Mouse (Mus musculus) thymus, adult 2 months (tissue): Measurements from ENCODE around the gene Stk40. TPM values are rescaled to one million over a fixed set of nuclear protein-coding genes. Genes with fewer than 3 reads are reported as not detected.

Experiments used
- DNase-seq: peaks from one replicate; pipeline ENCODE4 v3.0.0; 2021
- H3K27ac ChIP-seq: fragments of 200-500 bp; 2 replicates; pipeline ENCODE4 v1.5.1; 2012; ENCODE audit warnings: low read length, control low read depth; ENCODE audit not compliant: control insufficient read depth, insufficient read depth
- H3K27me3 ChIP-seq: fragments of 200-500 bp; 2 replicates; pipeline ENCODE4 v1.6.1; 2012; ENCODE audit warnings: mild to moderate bottlenecking, low read length, moderate library complexity, mixed read lengths; ENCODE audit not compliant: control insufficient read depth, insufficient read depth
- H3K36me3 ChIP-seq: fragments of 200-500 bp; 2 replicates; pipeline ENCODE4 v1.6.1; 2012; ENCODE audit warnings: mild to moderate bottlenecking, low read length, moderate library complexity; ENCODE audit not compliant: control insufficient read depth, insufficient read depth
- H3K4me1 ChIP-seq: fragments of 200-500 bp; replicated peaks from 2 replicates; pipeline ENCODE4 v1.6.1; 2012; ENCODE audit warnings: low read length; ENCODE audit not compliant: control insufficient read depth, insufficient read depth
- H3K4me3 ChIP-seq: fragments of 200-500 bp; 2 replicates; pipeline ENCODE4 v1.5.1; 2012; ENCODE audit warnings: mild to moderate bottlenecking, low read length, control low read depth, moderate library complexity; ENCODE audit not compliant: control insufficient read depth, insufficient read depth
- CTCF ChIP-seq: fragments of 200-500 bp; IDR thresholded peaks from 2 replicates; pipeline ENCODE4 v1.5.1; 2012; ENCODE audit warnings: mild to moderate bottlenecking, control low read depth, low read length, moderate library complexity, borderline replicate concordance; ENCODE audit not compliant: control insufficient read depth, poor library complexity, insufficient read depth; ENCODE audit errors: extremely low read depth
- POLR2A ChIP-seq: fragments of 200-500 bp; IDR thresholded peaks from 2 replicates; pipeline ENCODE4 v1.6.1; 2012; ENCODE audit warnings: mild to moderate bottlenecking, low read length, control low read depth, moderate library complexity; ENCODE audit not compliant: control insufficient read depth, poor library complexity, insufficient read depth; ENCODE audit errors: extremely low read depth
- WGBS: fragments of 180-500 bp; shearing (Covaris S2); methylation state at CpG from one replicate; pipeline ENCODE4 v1.1.7; 2018; 5-methylcytosine and 5-hydroxymethylcytosine counted together
- polyA plus RNA-seq: library from polyadenylated mRNA; depleted of rRNA; stranded (reverse); fragments of >200 nt; gene quantifications from 2 replicates; pipeline ENCODE4 v1.2.3, GENCODE M21; 2012

Stk40 gene
- polyA plus RNA-seq, 1 experiment = 36.5 TPM

GRCm38 (mm10) chr4:126067401-126068077 lies 36.2 kb upstream of the Stk40 start:
- TF ChIP-seq CTCF (no peak), POLR2A (no peak)

GRCm38 (mm10) chr4:126068842-126069241 lies 34.9 kb upstream of the Stk40 start:
- TF ChIP-seq POLR2A (no peak), CTCF (no peak)
- WGBS = 85% methylated on average over 6 of the region's 6 CpGs
- no peak overlapping the region for H3K27ac ChIP-seq
- no peaks in the 10 kb centered on the region for H3K36me3 ChIP-seq
- no peaks in the 10 kb centered on the region for H3K4me1 ChIP-seq
- H3K27me3 ChIP-seq = no peaks in the 10 kb centered on the region
- no peak overlapping the region for H3K4me3 ChIP-seq
- DNase-seq = no peak

More at GRCm38 (mm10) chr4:126067401-126068077, 36.2 kb upstream of the Stk40 start:
- no peaks in the 10 kb centered on the region for H3K4me1 ChIP-seq
- WGBS = 91% methylated on average over 15 of the region's 15 CpGs
- H3K4me3 ChIP-seq = no peak overlapping the region
- no peaks in the 10 kb centered on the region for H3K36me3 ChIP-seq
- no peaks in the 10 kb centered on the region for H3K27me3 ChIP-seq
- no peak overlapping the region for H3K27ac ChIP-seq
- DNase-seq = no peak

DNA sequence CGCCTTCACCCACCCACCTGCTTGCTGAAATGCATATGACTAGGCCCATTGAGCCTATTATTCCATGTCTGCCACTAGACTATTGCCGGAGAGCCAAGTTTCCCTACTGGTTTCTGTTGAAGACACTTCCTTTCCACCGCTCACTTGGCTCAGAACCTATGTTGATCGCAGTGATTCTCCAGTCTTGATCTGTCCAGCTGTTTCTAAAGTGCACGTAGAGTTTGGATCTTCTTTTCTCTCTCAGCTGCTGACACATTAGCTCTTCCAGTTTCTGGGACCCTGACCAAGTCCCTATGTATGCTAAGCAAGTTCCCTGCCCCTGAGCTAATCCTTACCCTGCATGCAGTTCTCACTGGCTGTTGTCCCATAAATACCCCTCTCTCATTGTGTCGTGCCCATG lies 25.9 kb upstream of the Stk40 start:
- Histone ChIP-seq H3K36me3 (no peaks in the 10 kb centered on the region), H3K27ac (no peak overlapping the region), H3K4me3 (no peak overlapping the region), H3K4me1 (no peaks in the 10 kb centered on the region), H3K27me3 (no peaks in the 10 kb centered on the region)
- no peak for DNase-seq
- 92% methylated on average over 6 of the region's 6 CpGs for WGBS
- no peak for TF ChIP-seq CTCF
- no peak for TF ChIP-seq POLR2A

DNA sequence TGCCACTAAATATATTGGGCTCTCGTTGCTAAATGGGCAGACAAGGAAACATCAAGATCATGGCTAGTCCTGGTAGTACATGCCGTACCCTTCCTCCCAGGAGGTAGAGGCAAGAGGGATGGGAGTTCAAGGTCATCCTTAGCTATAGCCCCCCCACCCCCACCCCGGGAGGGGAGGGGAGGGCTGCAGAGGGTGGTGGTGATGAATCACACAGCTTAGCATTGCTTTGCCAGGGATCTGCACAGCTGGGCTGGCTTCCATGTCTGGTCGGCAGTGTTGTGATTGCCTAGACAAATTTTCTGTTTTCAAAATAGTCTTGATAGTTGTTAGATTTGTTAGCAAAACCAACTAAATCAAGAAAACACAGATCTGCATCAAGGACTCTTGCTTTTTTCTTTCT lies 24.5 kb upstream of the Stk40 start:
- Histone ChIP-seq H3K4me1 (no peaks in the 10 kb centered on the region), H3K27me3 (no peaks in the 10 kb centered on the region), H3K27ac (no peak overlapping the region), H3K4me3 (no peak overlapping the region), H3K36me3 (no peaks in the 10 kb centered on the region)
- TF ChIP-seq POLR2A (no peak), CTCF (no peak)
- DNase-seq = no peak
- WGBS = 88% methylated on average over 4 of the region's 4 CpGs

DNA sequence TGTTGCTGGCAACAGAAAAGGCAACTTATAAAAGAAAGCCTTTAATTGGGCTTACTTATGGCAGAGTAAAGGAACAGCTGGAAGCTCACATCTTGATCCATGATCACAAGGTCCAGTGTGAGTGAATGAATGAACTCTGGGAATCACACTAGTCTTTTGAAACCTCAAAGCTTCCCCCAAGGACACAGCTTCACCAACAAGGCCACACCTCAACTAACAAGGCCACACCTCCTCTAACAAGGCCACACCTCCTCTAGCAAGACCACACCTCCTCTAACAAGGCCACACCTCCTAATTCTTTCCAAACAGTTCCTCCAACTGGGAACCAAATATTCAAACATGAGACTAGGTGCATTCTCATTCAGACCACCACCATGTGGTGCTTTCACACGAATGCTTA lies 22.2 kb upstream of the Stk40 start:
- no peak for TF ChIP-seq POLR2A
- no peak for TF ChIP-seq CTCF
- WGBS = 98% methylated on average over 1 of the region's 1 CpGs

DNA sequence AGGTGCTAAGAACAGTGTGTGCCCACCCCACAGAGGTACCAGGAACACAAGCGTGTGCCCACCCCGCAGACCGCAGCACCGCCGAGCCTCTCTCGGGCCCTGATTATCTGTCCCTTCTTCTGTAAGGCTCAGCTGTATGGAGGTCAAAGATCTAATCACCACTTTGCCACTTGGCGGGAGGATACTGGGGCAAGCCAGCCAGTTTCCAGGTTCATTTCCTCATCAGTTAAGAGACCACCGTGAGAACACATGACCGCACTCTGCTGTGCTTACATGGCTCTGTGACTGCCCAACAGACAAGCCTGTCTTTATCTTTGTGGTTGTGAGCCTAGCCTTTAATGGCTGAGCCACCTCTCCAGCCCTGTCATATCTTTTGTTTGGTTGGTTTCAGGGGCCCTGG lies 20.7 kb upstream of the Stk40 start:
- 78% methylated on average over 9 of the region's 9 CpGs for WGBS

More for the DNA sequence above, 22.2 kb upstream of the Stk40 start:
- Histone ChIP-seq H3K36me3 (no peaks in the 10 kb centered on the region), H3K4me3 (no peak overlapping the region), H3K27me3 (no peaks in the 10 kb centered on the region), H3K4me1 (no peaks in the 10 kb centered on the region), H3K27ac (no peak overlapping the region)
- no peak for DNase-seq

More for the DNA sequence above, 20.7 kb upstream of the Stk40 start:
- Histone ChIP-seq H3K4me1 (no peaks in the 10 kb centered on the region), H3K27me3 (no peaks in the 10 kb centered on the region), H3K36me3 (no peaks in the 10 kb centered on the region), H3K4me3 (no peak overlapping the region), H3K27ac (no peak overlapping the region)
- no peak for DNase-seq
- TF ChIP-seq CTCF (no peak), POLR2A (no peak)
